In the genomic region with DNA sequence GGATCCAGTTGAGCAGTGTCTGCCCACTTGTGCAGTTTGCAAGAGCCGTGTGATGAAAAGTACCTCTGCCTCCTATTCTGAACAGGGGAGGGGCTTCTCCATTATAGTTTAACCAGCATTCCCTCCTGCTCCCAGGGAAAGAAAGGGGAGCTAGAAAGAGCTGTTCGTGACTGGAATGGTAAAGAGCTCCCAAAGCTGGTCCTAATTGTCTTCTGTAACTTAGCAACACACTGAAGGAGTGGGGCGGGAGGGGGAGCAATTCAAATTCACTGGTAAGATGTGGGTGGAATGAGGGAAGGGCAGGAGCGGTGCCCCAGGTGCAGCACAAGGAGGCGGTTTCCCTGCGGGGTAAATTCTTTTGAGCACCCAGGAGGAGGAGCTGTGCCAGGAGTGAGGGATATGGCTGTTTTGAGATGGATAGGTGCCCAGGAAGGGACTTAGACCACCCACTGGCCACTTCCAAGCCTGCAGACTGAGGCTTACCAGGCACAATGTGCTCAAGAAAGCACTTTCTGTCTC, we compare ENCODE assay signal across 7 mouse cellular contexts.
DNase-seq lines count a peak whose midpoint lies in the region; ATAC-seq and TF ChIP-seq lines count a peak whose summit lies in the region.

No protein-coding gene starts in this region.

- H3K9ac ChIP-seq in forebrain, embryonic 15.5 days (replicated peaks): no peak overlapping the region; the same call in 1 of the 2 replicates
- H3K9ac ChIP-seq in limb, embryonic 14.5 days (ENCODE audit: low read depth, low read length, severe bottlenecking): no peak overlapping the region

- H3K27me3 ChIP-seq in forebrain, embryonic 15.5 days: no peaks in the 10 kb centered on the region
- no peaks in the 10 kb centered on the region for H3K27me3 ChIP-seq in limb, embryonic 14.5 days (ENCODE audit: control insufficient read depth, insufficient read depth, low read length)

- H3K9me3 ChIP-seq in forebrain, embryonic 15.5 days: no peaks in the 10 kb centered on the region
- H3K9me3 ChIP-seq in limb, embryonic 14.5 days (ENCODE audit: control insufficient read depth, low read length): no peaks in the 10 kb centered on the region

- no peak for TF ChIP-seq POLR2A in limb, embryonic 14.5 days (IDR thresholded peaks at IDR 0.05; ENCODE audit: borderline replicate concordance, extremely low read depth, insufficient read depth, insufficient read length)

- DNase-seq in embryo, embryonic 10.5 days (ENCODE audit: low spot score): peak; percentile 95
- peak; percentile 64 for DNase-seq in kidney, postnatal 10 days
- DNase-seq in limb, embryonic 14.5 days (ENCODE audit: low spot score): peak; percentile 62
- DNase-seq in right cerebral cortex, postnatal 36 days (ENCODE audit: low spot score in 2 of 2): peak; percentile 77 to 86
- no peak for DNase-seq in heart, postnatal 36 days
- DNase-seq in heart, postnatal 14 days: no peak

- H3K4me2 ChIP-seq in forebrain, embryonic 15.5 days (replicated peaks): peak overlapping the region; percentile 34
- no peak overlapping the region for H3K4me2 ChIP-seq in limb, embryonic 14.5 days (replicated peaks; ENCODE audit: low read depth, low read length, severe bottlenecking)

- no peak overlapping the region for H3K4me3 ChIP-seq in forebrain, embryonic 15.5 days
- no peak overlapping the region for H3K4me3 ChIP-seq in limb, embryonic 14.5 days (replicated peaks; ENCODE audit: low read length)

- 2% methylated on average over 6 of the region's 6 CpGs for WGBS in forebrain, embryonic 15.5 days
- 11% methylated on average over 6 of the region's 6 CpGs for whole genome bisulfite sequencing in limb, embryonic 14.5 days

- peak; percentile 96 for ATAC-seq in forebrain, embryonic 15.5 days (replicated peaks)
- no peak for ATAC-seq in limb, embryonic 14.5 days (ENCODE audit: low FRiP score, low read depth)

- intact Hi-C loops in heart, postnatal 36 days (cut with DNase I): no loop called here
- intact Hi-C loops in heart, postnatal 14 days (cut with DNase I): no loop called here

- no peaks in the 10 kb centered on the region for H3K36me3 ChIP-seq in forebrain, embryonic 15.5 days
- H3K36me3 ChIP-seq in limb, embryonic 14.5 days (ENCODE audit: control insufficient read depth, insufficient read depth, low read length): no peaks in the 10 kb centered on the region

- H3K4me1 ChIP-seq in forebrain, embryonic 15.5 days: peaks cover 16% of the 10 kb centered on the region
- H3K4me1 ChIP-seq in limb, embryonic 14.5 days (ENCODE audit: control insufficient read depth, insufficient read depth, low read length): peaks cover 12% of the 10 kb centered on the region

- peak overlapping the region; percentile 91 for H3K27ac ChIP-seq in forebrain, embryonic 15.5 days (replicated peaks)
- no peak overlapping the region for H3K27ac ChIP-seq in limb, embryonic 14.5 days (replicated peaks; ENCODE audit: low read depth, low read length)

Comparison
In these comparisons a context has a peak if more than half of its experiments do, and no peak if none do; other contexts are left out.
1. DNase-seq: peak in embryo, embryonic 10.5 days (single experiment), kidney, postnatal 10 days (single experiment), limb, embryonic 14.5 days (single experiment) and right cerebral cortex, postnatal 36 days (2 of 2); none in heart, postnatal 36 days (0 of 2) and heart, postnatal 14 days (0 of 2).